Mouse (Mus musculus) urinary bladder, adult 18-20 months (tissue): ENCODE results near the gene Gm364.

Experiments used
- DNase-seq, 2 experiments: peaks; one replicate each; pipeline ENCODE4 v3.0.0; 2022; ENCODE audit warnings: low spot score in 2 of 2, mixed read lengths in 2 of 2

The Gm364 gene

DNA sequence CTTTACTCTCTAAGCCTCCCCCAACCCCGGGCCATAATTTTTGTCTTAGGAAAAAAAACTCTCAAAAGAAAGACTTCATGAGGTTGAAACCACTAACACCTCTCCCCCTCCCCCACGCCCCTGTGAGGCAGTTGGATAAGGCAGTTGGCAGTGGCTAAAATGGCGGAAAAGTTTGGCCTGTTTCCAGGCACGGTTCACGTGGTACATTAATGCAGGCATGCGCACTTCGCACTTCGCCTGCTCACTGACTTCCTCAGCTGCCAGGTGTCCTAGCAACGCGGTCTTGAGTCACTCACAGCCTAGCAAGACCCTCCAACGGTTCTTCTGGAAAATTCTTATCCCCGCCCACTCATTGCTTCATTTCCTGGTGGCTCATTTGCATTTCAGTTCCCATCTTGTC is at the start of gene Gm364:
Gm364 (plus strand) TSS at position 386 of the 400 bp plus-strand sequence.
- no peak for DNase-seq

- no peak for DNase-seq
Measured at GRCm38 (mm10) chrX:57359316-57359715, 49.6 kb upstream of the Gm364 start.

- no peak for DNase-seq
Measured at GRCm38 (mm10) chrX:57364891-57365569, 43.9 kb upstream of the Gm364 start.

- no peak for DNase-seq
Measured at GRCm38 (mm10) chrX:57372965-57373364, 36.0 kb upstream of the Gm364 start.

DNA sequence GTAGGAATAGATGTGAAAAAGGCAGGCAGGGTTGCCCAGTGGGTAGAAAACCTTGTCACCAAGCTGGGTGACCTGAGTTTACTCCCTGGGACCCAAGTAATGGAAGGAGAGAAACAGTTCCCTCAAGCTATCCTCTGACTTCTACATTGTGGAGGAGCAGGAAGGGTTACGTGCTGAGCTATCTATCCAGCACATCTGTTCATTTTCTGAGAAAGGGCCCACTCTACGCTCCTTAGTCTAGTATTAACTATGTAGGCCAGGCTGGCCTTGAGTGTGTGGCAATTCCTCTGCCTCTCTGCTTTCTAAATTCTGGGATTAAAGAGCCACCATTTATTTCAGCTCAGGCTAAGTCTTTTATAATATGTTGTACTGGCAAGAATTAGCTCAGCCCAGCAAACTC is 35.4 kb upstream of the Gm364 start:
- DNase-seq, result no peak

- no peak for DNase-seq
Measured at GRCm38 (mm10) chrX:57374029-57374428, 34.9 kb upstream of the Gm364 start.

DNA sequence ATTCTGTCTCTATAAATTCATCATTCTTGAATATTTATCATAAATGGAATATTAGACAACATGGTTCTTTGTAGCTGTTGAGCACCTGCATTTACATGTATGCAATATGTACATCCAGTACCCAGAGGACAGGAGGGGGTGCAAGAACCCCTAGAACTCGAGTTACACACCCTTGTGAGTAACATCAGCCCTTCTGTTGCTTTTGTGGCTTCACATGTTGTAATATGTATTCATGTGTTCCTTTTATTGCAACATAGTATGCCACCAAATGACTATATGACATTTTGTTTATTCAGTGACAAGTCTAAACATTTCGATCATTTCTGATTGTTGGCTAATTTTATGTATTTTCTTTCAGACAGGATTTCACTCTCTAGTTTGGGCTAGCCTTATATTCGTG is 31.9 kb upstream of the Gm364 start:
- DNase-seq, result no peak

DNA sequence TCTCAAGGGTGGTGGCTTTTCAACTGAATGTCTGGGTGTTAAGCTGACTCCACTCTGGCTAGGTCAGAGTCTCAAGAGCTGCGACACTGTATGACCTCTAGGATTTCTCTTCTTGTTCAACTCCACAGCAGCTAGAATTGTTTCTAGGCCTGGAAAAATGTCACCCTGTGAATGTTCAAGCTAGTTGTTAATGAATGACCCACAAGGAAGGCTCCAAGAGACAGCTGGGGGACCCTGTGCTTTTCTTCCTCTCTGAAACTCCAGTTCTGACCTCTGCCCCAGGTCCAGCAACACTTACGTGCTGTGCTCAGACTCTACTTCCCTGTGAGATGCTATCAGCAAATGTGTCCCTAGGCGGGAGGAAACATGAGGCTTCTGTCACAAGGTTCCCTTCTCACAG is 30.4 kb upstream of the Gm364 start:
- no peak for DNase-seq

DNA sequence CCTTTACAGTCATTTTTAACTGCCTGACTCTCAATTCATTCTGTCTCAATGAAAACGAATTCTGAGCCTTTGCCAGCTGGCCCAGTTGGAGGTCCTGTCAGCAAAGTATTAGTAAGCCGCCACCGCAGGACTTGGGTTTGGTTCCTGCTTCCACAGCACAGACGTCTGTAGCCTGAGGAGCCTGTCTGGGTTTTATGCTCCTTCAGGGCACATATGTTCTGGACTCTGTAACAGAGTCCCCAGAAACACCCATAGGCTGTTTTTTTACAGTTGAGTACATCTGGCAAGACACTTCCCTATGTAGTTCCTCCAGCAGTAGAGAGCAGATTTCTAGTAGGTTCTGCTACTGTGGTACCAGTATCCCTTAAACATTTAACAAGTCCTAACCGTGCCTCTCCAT is 28.0 kb upstream of the Gm364 start:
- no peak for DNase-seq

DNA sequence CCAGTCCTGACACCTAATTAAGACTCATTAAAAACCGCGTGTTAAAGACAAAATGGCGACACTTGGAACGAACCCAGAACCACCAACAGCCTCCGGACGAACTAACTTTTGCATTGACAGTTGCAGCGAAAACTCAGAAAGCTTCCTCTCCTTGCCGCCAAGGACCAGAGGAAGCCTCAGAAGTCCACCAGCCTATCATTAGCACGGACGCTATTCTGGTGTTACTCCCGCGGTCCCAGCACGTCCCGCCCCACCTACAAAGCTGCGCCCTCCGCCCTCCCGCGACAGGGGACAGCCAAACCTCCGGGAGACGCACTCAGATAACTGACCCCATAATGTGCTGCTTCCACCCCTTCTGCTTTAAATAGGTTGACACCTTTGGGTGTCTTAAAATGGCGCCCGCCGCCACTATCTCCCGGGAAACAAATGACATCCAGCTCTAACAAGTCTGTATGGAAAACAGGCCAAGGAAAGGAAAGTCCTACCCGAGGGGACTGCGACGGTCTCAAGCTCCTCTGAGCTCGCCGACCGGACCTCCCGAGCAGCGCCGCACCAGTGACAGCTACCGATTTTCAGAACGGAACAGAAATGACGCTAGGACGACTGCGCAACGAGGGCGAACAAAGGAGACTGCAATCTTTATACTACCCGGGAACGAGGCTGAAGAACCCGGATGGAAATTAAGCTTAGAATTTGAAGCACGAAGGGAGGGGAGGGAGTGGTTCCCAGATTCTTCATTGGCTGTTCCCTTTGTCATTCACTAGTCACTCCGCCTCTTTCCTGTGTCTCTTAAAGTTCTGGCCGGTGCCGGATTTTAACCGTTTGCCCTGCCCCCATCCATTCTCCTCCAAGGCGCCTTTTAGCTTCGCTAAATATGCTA is 16.3 kb upstream of the Gm364 start, which contains the start of gene Rbmx:
Rbmx (minus strand) TSS at position 670 of the 880 bp plus-strand sequence.
- peak; percentile 56 to 73 for DNase-seq

GRCm38 (mm10) chrX:57393412-57393811 is 15.5 kb upstream of the Gm364 start:
- no peak for DNase-seq

- DNase-seq, result no peak
Measured at GRCm38 (mm10) chrX:57401388-57401787, 7.6 kb upstream of the Gm364 start.

DNA sequence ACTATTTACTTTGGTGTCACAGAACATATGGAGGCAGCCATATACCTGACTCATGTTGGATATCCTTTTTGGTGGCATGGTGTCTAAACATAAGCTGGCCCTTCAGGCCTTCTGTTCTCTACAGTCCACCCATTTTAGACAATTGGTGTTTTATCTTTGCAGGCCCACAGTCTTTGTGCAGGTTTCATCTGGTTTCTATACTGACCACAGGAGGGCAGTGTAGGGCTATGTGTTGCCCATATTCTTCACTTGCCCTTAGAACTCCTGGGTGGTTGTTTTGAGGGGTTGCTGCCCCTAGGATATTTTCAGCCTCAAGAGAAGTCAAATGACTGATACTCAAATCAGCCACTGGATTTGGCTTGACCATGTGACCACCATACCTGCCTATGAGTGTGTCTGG is 5.3 kb upstream of the Gm364 start:
- no peak for DNase-seq

DNA sequence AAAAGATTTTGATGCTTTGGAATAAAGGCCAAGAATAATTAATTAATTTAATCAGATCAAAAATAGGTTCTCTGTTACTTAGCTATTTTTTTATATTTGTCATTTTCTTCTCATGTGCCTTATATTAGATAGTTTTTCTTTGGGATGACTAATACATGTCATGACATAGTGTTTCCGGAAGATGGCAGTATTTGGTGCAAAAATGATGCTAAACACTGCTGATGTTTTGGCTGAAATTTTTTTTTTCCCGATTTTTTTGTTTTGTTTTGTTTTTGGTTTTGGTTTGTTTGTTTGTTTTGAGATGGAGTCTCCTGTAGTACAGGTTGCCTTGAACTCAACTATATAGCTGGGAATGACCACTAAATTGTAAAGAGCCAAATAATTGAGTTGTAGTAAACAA is 22.7 kb downstream of the Gm364 start:
- no peak for DNase-seq

GRCm38 (mm10) chrX:57433897-57434296 is 24.9 kb downstream of the Gm364 start:
- DNase-seq, result no peak

DNA sequence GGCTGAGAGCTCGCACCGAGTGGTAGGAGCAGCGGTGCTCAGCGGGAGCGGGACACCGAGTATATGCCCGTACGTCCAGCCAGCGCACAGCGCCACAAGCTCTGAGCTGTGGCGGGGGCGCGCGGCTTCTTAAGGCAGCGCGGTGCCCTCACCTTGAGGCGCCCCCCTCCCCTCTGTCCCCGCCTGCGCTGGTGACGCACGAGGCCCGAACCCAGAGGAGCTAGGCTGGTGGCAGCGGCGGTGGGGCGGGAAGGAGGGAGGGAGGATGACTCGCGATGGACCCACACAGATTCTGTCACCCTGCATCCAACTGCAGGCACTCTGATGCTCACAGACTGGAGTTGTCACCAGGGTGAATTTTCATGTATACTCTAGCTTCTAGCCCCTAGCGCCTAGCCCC is 94.7 kb downstream of the Gm364 start, which contains the start of gene Gpr101:
Gpr101 (minus strand) TSS at position 124 of the 400 bp plus-strand sequence.
- no peak for DNase-seq

GRCm38 (mm10) chrX:57506247-57506646 is 97.3 kb downstream of the Gm364 start:
- no peak for DNase-seq

GRCm38 (mm10) chrX:57521117-57522095 is 112.5 kb downstream of the Gm364 start:
- no peak for DNase-seq
